Mouse (Mus musculus) urinary bladder, adult 2 months (tissue): Measurements from ENCODE around the gene Tesk2. TPM values are rescaled to one million over a fixed set of nuclear protein-coding genes. Genes with fewer than 3 reads are reported as not detected.
"Not testable (repeated sequence)": the region's sequence is repeated elsewhere in the genome, so short reads cannot be mapped to it uniquely, and the experiment has no call there.

Experiments used
- DNase-seq: peaks from one replicate; pipeline ENCODE4 v3.0.0; 2022; ENCODE audit warnings: low spot score
- polyA plus RNA-seq: library from polyadenylated mRNA; depleted of rRNA; stranded (reverse); fragments of >200 nt; gene quantifications from 2 replicates; pipeline ENCODE4 v1.2.3, GENCODE M21; 2012; rRNA removed

The Tesk2 gene
- polyA plus RNA-seq = 7.2 and 7.7 TPM in 2 replicates

DNA sequence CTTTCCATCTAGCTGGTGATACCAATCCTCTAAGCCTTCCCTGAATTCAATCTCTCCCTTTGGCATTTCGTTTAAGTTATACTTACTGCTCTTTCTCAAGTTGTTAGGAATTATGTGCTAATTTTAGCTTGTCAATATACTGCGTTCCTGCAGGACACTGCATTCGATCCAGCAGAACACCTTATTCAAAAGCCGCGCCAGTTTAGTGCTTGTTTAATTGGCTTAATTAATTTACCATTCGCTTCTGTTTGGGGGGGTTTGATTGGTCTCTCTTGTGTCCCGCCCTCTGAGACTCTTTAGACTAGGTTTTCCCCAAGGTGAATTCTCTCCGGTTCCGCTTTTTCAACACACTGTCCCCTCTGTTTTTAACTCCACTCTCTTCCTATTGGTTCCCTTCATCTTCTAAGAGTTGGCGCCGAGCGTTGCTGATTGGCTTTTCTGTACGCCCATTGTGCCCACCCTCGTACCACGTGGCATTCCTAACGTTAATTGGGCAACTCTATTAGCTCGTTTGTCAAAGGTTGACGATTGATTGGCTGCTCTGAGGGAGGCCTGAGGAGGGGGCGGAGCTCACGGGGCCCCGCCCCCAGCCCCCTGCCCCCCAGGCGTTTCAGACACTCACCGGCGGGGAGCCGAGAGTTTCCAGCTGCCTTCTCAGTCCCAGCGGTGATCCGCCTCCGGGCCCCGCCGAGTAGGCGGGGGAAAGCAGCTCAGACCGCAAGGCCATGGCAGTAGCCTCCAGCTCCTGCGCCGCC is at the start of gene Tesk2:
TSS of gene Tesk2 (plus strand) at position 606 of the 755 bp plus-strand sequence.
- DNase-seq = peak; percentile 75

DNA sequence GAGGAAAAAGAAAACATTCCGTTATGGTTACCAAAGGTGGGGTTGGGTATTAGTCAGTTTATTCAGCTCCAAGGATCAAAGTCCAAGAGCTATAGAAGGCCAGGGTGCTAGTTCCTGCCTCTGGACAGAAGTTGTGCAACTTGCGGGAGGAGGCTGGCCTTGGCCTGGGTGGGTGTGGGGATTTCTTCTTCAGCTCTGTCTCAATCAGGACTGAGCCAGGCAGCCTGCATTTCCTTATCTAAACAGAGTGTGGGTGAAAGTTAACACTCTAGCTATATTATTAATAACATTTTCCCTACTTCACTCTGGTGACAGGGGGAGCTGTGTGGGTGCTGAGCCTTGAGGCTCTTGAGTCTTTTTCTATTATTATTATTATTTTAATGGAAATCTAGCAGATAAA is 48.0 kb upstream of the Tesk2 start:
- no peak for DNase-seq

DNA sequence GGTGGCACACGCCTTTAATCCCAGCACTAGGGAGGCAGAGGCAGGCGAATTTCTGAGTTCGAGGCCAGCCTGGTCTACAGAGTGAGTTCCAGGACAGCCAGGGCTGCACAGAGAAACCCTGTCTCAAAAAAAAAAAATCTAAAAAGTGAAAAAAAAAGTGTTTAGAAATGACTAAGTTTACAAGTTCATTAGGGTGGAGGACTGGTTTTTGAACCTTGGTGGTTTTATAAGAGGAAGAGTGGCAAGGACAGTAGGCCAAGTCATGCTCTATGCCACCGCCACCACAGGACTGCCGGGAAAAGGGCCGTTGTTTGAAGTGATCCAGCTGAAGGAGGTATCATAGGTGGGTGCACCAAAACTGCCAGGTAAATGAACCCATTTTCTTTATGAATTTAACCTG is 46.0 kb upstream of the Tesk2 start:
- DNase-seq = not testable (repeated sequence)

DNA sequence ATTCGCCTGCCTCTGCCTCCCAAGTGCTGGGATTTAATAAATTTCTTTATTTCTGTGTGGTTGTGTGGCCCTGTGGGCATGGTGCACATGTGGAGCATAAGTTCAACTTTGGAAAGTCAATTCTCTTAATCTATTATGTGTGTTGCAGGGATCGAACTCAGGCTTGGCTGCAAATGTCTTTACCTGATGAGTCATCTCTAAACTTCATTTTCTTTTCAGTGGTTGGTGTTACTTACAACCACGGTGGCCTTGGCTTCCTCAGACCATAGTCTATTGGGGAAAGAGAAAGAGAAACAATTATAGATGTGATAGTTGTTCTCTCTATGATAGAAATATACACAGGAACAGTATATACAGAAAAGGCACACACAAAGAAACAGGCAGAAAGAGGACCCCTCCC is 44.7 kb upstream of the Tesk2 start:
- DNase-seq = no peak

DNA sequence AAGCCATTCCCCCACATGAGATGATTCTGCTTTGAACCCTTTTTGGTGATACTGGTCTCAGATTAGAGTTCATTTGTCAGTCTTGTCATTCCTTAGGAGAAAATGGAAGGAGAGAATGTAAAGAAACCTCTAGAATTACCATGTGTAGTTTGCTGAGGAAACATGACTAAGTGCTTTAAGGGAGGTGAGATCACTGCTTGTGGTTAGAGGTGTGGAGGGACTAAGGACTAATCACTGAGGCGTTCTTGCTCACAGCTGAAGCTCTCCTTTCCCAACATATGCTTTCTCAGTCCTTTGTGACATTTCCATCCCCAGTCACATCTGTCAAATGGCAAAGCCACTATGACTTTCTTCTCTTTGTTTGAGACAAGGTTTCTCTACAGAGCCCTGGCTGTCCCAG is 42.9 kb upstream of the Tesk2 start:
- no peak for DNase-seq

DNA sequence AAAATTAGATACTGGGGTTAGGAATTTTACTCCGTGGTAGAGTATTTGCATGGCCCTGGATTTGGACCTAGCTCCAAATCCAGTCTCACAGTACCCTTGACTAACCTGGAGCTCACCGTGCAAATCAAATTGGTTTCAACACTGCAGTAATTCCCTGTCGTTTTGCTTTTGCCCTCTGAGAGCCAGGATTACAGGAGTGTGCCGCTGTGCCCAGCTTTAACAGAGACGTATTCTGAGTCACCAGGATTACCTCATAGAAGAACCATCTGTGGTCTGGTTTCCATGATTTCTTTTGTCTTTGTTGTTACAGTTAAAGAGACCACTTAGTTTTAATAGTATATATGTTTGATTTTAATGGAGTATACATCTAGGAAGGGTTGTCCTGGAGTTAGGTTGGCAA is 41.6 kb upstream of the Tesk2 start:
- DNase-seq = no peak

DNA sequence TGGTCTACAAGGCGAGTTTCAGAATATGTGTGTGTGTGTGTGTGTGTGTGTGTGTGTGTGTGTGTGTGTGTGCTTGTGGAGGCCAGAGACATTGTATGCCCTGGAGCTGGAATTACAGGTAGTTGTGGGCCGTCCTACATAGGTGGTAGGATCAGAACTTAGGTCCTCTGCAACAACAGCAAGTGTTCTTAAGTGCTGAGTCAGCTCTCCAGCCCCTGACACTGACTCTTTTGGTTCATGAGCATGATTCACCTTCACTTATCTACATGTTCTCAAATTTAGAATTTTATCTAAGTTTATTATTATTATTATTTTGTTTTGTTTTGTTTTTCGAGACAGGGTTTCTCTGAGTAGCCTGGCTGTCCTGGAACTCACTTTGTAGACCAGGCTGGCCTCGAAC is 40.2 kb upstream of the Tesk2 start:
- DNase-seq = not testable (repeated sequence)

DNA sequence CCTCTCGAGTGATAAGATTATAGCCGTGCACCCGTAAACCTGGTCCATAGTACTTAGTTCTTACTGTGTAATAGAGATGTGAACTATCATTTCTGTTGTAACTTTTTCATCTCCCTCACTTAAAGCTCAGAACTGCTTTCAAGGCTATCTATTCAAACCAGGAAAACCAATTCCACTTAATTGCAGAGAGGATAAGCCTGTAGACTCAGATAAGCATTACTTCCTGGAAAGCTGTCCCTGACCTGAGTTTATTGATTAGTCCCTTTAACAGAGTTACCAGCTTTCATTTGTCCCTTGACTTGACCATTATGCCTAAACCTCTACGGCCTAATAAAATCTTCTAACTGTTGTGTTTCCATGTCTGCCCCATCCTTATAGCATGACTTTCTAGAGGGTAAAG is 36.8 kb upstream of the Tesk2 start:
- DNase-seq = no peak

DNA sequence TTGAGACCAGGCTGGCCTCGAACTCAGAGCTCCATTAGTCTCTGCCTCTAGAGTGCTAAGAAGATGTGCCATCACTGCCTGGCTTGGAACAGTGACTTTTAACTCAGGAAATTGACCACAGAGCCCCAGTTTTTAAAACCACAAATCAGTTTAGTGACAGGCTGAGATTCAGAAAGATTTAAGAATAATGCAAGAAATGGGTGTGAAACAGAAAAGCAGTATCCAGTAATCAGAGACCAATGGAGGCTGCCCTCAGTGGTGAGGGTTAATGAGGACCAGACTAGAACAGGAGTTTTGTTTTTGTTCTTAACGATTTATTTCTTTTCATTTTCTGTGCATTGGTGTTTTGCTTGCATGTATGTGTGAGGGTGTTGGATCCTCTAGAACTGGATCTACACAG is 36.1 kb upstream of the Tesk2 start:
- DNase-seq = no peak

DNA sequence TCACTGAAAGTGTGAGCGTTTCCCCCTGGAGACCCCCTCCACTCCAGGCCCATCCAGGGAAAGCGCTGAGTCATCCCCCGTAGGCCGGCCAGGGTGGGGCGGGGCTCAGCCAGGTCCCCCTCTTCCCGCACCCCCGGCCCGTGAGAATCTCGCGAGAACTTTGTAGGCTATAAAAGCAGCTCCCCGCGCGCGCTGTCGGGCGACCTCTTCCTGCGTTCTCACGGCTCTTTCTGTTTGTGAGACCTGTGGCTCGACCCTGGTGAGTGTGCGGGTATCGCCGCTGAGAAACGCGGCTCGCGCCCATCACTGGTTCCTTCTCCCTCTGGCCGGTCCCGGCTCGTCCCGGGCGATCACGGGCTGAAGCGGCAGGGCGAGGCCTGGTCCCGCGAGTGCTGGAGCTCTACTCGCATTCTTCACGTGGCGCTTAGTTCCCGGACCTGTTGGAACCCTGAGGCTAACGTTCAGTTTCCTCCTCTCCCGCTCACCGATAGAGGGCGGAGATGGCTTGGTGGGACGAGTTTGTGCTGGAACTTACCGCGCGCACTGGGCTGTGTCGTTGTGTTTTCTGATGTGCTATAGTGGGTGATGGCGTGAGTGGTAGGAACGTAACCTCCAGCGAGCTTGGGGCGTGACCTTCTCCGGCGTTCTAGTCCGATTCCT is 35.2 kb upstream of the Tesk2 start, which contains the start of gene Prdx1:
TSS of gene Prdx1 (plus strand) at position 143 of the 660 bp plus-strand sequence.
- DNase-seq = peak; percentile 98

DNA sequence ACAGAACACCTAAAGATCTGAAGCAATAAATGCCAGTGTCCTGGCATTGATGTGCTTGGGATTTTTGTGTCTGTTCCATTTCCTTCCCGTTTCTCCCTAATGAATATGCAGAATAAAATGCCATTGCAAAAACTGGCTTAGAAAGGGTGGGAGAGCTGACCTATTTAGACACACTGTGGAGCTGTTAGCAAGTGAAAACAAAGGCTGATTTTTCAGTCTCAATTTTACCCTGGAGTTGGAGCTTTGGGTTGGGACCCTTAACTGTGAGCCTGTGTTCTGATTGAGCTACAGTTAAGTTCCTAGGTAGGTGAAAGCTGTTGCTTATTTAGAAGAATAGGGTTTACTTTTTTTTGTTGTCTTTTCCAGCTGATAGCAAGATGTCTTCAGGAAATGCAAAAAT is 33.7 kb upstream of the Tesk2 start:
- DNase-seq = no peak

DNA sequence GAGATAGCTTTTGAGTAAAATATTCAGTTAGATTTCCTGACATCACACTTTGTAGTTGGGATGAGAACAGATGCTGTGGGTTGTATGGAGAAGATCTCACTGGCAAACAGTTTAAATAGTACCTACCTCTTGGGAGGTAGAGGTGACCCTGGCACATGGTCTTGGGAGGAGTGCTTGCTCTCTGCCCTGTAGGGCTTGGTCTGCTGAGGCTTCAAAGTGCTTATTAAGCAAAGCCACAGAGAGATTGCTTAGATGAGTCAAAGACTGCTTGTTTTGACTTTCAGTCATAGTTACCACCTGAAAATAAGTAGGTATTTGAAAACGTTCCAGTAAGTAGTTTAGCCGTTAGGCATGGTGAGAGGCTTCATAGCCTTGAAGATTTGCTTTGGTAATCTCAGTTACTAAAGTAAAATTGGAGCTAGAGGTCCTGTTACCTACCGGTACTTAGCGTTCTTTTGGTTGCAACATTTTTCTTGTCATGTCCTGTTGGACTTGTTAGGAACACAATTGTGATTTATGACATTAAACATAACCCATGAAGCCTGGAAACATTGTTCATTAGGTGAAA is 31.4 kb upstream of the Tesk2 start:
- no peak for DNase-seq

DNA sequence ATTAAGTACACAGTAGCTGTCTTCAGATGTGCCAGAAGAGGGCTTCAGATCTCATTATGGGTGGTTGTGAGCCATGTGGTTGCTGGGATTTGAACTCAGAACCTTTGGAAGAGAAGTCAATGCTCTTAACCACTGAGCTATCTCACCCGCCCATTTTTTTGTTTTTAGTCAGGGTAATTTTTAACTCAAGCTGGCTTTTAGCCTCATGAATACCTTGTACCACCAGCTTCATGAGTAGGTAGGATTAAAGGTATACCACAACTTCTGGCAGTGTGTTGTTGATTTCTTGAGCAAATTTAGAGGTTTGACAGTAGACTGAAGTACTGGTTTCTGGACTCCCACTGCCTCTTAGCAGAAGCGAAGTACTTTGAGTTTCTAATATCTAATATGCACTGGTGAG is 28.6 kb upstream of the Tesk2 start:
- no peak for DNase-seq

DNA sequence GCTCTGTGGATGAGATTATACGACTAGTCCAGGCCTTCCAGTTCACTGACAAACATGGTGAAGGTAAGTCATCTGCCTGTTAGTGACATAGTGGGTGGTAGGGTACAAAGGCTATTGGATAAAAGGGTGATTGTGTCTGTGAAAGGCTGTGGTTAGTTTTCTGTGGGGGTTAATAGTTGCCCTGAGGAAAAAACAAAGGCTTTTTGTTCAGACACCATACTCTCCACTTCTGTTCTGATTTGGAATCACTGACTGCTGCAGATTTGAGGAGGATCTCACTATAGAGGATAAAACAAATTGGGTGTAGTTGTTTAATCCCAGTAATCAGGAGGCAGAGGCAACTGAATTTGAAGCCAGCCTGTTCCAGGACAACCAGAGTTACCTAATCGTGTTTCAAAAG is 27.0 kb upstream of the Tesk2 start:
- DNase-seq = no peak

DNA sequence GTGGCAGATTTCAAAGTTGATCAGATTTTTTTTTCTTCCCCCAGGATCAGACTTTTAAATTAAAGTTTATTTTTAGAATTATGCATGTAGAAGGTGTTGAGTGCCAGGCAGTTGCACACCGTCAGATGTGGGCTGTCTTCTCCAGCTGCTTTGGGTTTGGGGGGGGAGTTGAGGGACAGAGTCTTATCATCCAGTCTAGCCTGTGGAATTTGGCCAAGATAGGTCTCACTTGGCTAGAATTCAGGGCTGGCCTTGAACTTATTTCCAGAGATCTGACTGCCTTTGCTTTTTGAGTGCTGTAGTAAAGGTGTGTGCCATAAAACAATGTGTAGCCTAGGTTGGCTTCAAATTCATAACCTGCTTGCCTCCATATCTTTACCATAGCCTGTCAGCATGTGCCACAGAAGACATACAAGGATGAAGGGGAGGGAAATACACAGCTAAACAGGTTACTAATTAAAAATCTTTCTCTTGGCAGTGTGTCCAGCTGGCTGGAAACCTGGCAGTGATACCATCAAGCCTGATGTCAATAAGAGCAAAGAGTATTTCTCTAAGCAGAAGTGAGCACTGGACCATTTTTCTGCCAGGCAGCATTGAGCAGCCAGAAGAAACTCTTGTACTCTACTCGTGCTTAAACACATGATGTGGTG is 21.9 kb upstream of the Tesk2 start:
- no peak for DNase-seq

DNA sequence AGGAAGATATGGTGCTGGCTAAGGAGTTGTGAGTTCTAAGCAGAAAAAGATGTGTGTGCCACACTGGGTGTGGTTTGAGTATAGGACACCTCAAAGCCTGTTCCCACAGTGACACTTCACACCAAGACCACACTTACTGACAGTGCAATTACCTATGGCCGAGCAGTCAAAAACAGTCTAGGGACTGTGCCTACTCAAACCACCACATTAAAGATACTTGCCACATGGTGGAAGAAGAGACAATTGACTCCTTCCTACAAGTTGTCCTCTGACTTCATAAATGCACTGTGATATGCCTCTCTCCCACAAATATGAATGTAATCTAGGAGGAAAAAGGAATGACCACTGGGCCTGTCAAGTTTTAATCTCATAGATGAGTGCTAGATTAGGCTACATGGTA is 19.8 kb upstream of the Tesk2 start:
- DNase-seq = no peak

DNA sequence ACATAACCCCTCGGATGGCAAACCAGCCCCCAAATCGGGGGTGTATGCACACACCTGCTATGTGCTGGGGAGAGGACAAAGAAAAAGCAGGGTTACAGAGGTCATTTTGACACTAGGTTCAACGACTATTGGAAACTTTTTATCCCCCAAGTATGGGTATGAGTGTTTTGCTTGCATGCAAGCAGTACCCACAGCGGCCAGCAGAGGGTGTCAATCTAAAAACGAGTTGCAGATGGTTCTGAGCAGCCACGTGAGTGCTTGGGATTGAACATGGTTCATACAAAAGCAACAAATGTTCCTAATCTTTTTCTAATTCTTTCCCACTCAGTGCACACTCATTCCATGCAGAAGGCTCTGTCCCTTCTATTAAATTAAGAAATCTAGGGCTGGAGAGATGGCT is 16.9 kb upstream of the Tesk2 start:
- peak; percentile 57 for DNase-seq

DNA sequence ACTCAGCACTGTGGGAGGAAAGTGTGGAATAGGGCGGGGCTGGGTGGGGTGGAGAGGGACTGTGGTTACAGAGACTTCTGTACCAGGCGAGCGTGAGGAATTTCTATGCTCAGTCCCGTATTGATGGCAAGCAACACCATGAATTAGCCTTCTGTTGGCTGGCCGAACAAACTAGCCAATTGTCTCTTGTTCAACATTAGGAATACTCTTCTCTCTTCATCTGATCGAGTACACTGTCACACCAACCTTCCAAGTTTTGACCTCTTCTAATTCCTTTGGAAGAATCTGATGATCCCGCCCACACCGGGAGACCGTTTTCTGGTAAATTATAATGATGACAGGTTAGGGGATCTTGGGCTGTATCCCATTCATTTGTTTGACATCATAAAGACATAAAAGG is 13.1 kb upstream of the Tesk2 start:
- DNase-seq = no peak

DNA sequence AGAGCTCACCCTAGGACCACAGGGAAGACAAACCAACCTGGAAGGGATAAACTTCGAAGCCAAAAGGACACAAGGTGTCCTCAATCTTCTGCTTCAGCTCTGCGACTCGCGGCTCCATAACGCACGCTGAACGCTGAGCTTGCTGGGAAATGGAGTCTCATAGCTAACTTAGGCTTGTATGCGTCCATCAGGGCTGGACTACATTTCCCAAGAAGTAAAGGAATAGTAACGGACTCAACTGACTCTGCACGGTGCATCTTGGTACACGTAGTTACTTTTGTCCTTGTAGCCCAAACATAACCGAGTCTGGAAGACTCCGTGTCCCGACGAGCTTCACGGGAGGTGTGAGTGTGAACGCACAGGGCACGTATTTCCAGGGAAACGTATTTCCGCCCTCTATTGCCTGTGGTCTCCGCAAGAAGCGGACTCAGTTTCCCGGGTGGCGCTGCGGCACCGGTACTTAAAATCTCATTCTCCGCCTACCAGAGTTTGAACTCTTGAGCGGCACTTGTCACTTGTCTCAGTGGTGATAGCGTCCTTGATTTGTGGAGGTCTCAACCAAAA is 12.5 kb upstream of the Tesk2 start, which contains the start of the genes Mmachc and Ccdc163:
TSS of gene Mmachc (minus strand) at position 206 of the 564 bp plus-strand sequence.
TSS of gene Ccdc163 (plus strand) at position 309 of the 564 bp plus-strand sequence.
- peak; percentile 65 for DNase-seq

DNA sequence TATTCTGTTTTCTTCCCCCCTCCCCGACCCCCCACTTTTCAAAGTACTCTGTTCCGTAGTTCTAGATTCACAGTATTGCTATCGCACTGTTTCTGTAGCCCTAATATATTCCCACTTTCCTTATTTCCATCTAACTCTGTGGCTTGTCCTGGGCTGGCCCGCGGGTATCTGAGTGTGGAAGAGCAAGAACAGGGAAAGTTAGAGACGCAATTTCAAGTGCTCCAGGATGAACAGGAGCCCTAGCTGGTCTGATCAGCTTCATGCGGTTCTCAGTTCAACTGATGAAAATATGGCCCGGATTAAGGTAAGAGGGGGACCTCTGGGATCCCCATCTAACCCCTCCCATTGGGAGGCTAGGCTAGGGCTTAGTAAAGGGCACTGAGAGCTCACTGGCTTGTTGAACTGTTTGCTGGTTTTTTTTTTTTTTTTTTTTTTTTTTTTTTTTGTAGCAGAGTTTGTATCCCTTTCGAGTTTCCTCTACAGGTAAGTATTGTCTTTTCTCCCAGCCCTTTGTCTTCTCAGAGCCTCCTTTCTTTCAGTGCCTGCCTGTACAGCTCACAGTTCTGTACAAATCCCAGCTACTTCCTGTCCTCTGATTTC is 11.9 kb upstream of the Tesk2 start:
- no peak for DNase-seq

DNA sequence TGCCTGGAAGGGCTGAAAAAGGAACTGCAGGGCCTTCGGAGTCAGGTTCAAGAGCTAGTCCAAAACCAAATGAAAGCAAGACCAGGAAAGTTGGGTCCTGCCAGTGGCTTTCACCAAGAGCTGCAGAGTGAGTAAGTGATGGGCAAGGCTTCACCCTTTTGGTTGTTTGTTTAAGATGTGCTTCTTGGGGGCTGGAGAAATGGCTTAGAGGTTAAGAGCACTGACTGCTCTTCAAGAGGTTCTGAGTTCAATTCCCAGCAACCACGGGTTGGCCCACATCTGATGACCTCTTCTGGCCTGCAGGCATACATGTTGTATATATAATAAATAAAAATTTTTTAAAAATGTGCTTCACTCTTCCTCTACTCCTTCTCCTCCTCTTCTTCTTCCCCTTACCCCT is 10.6 kb upstream of the Tesk2 start:
- no peak for DNase-seq

DNA sequence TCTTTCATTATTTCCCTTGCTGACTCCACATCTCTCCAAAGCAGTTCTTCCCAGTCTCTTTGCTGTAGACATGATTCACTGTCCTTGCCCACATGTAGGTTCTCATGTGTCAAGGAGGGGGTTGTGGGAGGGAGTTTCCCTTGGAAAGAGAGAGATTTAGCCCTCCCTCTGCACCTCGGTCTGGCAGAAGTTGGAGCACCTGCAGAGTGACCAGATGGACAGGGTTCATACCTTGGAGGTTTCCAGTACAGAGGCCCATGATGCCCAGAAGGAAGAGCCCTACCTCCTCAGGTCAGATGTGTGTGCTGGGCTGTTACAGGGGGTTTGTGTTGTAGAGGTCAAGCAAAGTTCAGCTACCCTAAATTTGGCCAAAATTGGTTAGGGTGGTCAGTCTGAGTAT is 8.2 kb upstream of the Tesk2 start:
- DNase-seq = no peak
